Mouse (Mus musculus) forebrain, embryonic 15.5 days (tissue): ENCODE measurements around the gene Apoa2. TPM values are rescaled to one million over a fixed set of nuclear protein-coding genes. Genes with fewer than 3 reads are reported as not detected.

Experiments
- ATAC-seq: fragments of 200-750 bp; cut with Nextera tagmentation; replicated peaks from 2 replicates; pipeline ENCODE4 v1.8.0; 2017; ENCODE audit warnings: mild to moderate bottlenecking, moderate TSS enrichment, moderate library complexity
- H3K27ac ChIP-seq: fragments of 300-500 bp; sonication (generic); replicated peaks from 2 replicates; pipeline ENCODE4 v1.5.1; 2015; ENCODE audit warnings: mild to moderate bottlenecking, inconsistent platforms
- H3K27me3 ChIP-seq: fragments of 300-500 bp; sonication (generic); 2 replicates; pipeline ENCODE4 v1.6.1; 2015; ENCODE audit warnings: inconsistent platforms
- H3K36me3 ChIP-seq: fragments of 300-500 bp; sonication (generic); 2 replicates; pipeline ENCODE4 v1.6.1; 2015; ENCODE audit warnings: mild to moderate bottlenecking, inconsistent platforms
- H3K4me1 ChIP-seq: fragments of 300-500 bp; sonication (generic); 2 replicates; pipeline ENCODE4 v1.6.1; 2015; ENCODE audit warnings: inconsistent platforms
- H3K4me2 ChIP-seq: fragments of 300-500 bp; sonication (generic); replicated peaks from 2 replicates; pipeline ENCODE4 v1.6.1; 2015; ENCODE audit warnings: mild to moderate bottlenecking, inconsistent platforms
- H3K4me3 ChIP-seq: fragments of 300-500 bp; sonication (generic); 2 replicates; pipeline ENCODE4 v1.5.1; 2015; ENCODE audit warnings: mild to moderate bottlenecking, inconsistent platforms
- H3K9ac ChIP-seq: fragments of 300-500 bp; sonication (generic); replicated peaks from 2 replicates; pipeline ENCODE4 v1.6.1; 2015; ENCODE audit warnings: mild to moderate bottlenecking, inconsistent platforms
- H3K9me3 ChIP-seq: fragments of 300-500 bp; sonication (generic); 2 replicates; pipeline ENCODE4 v1.6.1; 2016; ENCODE audit warnings: inconsistent platforms
- WGBS: fragments of 180-500 bp; shearing (Covaris S2); methylation state at CpG from one replicate; pipeline ENCODE4 v1.1.7; 2015; ENCODE audit warnings: mixed read lengths; 5-methylcytosine and 5-hydroxymethylcytosine counted together
- polyA plus RNA-seq: library from polyadenylated mRNA; unstranded; fragments of >200 nt; fragmentation: Nextera tagmentation; extraction: Ambion mirVana; gene quantifications from 2 replicates; pipeline ENCODE4 v1.2.1, GENCODE M21; 2015

The Apoa2 gene
- polyA plus RNA-seq, 1 experiment from 2014 or later = 1.8 TPM

DNA sequence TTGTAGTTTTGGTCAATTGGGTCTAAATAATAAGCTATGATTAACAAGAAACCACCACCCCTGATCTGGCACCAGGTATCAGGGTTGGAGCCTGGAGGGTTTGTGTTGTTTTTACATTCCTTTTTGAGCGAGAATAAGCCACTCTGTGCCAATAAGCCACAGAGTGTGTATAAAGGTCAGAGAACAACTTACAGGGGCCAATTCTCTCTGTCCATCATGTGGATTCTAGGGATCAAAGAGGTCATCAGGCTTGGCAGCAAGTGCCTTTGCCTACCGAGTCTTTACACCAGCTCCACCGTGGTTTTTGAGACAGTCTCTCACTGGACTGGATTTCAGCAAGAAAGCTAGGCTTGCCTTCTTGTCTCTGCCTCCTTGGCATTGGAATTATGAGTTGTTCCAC is 12.0 kb upstream of the Apoa2 start:
- Histone ChIP-seq H3K4me3 (no peak overlapping the region), H3K36me3 (0 out of 2 replicates have a peak, but pooled peaks cover 2% of the 10 kb centered on the region), H3K4me2 (no peak overlapping the region), H3K4me1 (no peaks in the 10 kb centered on the region), H3K27me3 (no peaks in the 10 kb centered on the region), H3K27ac (no peak overlapping the region), H3K9me3 (no peaks in the 10 kb centered on the region), H3K9ac (no peak overlapping the region)
- WGBS = 39% methylated on average over 3 of the region's 3 CpGs
- ATAC-seq = no peak

DNA sequence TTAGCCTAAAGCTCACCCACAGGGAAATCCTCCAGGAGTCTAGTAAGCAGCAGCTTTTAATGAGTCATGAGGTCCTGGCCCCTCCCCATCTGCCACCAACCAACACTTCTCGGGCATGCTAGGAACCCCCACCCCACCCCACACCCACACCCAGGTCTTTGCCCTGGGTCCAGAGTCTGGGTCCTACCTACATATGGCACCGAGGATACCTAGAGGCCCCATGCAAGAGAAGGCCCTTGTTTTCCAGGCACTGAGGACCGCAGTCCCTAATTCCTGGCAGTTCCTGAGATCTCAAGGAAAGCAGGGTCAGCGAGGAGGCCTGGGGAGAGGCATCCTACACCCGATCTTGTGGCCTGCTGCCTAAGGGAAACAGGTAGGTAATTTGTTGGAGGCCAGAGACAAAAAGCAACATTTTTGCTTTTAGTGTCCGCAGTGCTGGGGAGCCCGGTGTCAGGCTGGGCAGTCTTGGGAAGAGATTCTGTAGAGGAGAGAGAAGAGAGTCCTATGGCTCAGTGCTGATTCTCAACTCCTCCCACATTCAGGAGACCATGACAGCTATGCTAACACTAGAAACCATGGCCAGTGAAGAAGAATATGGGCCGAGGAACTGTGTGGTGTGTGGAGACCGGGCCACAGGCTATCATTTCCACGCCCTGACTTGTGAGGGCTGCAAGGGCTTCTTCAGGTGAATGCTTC is 10.9 kb upstream of the Apoa2 start, which contains the start of gene Nr1i3:
Gene Nr1i3 (plus strand): TSS at position 170 of the 696 bp plus-strand sequence.
- no peaks in the 10 kb centered on the region for H3K9me3 ChIP-seq
- H3K4me1 ChIP-seq = no peaks in the 10 kb centered on the region
- H3K9ac ChIP-seq = no peak within 1 kb of the TSS
- no peak within 1 kb of the TSS for H3K4me2 ChIP-seq
- no peaks in the 10 kb centered on the region for H3K27me3 ChIP-seq
- no peak for ATAC-seq
- no peak within 1 kb of the TSS for H3K4me3 ChIP-seq
- peaks cover 6% of the 10 kb centered on the region; the same call in 1 of the 2 replicates for H3K36me3 ChIP-seq
- 67% methylated on average over 10 of the region's 10 CpGs for WGBS
- no peak within 1 kb of the TSS for H3K27ac ChIP-seq

DNA sequence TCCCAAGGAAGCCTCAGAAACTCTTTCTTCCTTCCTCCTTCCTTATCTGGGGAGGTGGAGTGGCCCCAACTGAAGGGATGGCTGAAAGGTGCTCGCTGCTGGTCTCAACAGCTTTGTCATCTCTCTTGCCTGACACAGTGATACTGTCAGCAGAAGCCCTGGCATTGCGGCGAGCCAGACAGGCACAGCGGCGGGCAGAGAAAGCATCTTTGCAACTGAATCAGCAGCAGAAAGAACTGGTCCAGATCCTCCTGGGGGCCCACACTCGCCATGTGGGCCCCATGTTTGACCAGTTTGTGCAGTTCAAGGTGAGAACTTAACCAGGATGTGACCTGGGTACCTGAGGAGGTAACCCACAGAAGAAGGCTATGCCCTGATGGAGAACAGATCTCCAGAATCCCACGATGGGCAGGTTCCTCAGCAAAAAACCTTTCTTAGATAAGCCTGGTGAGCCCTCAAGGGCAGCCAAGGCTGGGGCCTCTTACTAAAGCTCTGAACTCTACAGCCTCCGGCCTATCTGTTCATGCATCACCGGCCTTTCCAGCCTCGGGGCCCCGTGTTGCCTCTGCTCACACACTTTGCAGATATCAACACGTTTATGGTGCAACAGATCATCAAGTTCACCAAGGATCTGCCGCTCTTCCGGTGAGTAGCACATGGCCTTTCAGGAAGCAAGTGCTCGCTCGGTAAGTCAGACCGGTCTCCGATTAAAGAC is 8.5 kb upstream of the Apoa2 start:
- no peak overlapping the region for H3K4me2 ChIP-seq
- peaks cover 19% of the 10 kb centered on the region; the same call in 1 of the 2 replicates for H3K36me3 ChIP-seq
- no peaks in the 10 kb centered on the region for H3K27me3 ChIP-seq
- H3K9ac ChIP-seq = no peak overlapping the region
- H3K9me3 ChIP-seq = no peaks in the 10 kb centered on the region
- no peak for ATAC-seq
- H3K4me1 ChIP-seq = peaks cover 6% of the 10 kb centered on the region
- WGBS = 90% methylated on average over 18 of the region's 18 CpGs
- no peak overlapping the region for H3K4me3 ChIP-seq
- no peak overlapping the region for H3K27ac ChIP-seq

DNA sequence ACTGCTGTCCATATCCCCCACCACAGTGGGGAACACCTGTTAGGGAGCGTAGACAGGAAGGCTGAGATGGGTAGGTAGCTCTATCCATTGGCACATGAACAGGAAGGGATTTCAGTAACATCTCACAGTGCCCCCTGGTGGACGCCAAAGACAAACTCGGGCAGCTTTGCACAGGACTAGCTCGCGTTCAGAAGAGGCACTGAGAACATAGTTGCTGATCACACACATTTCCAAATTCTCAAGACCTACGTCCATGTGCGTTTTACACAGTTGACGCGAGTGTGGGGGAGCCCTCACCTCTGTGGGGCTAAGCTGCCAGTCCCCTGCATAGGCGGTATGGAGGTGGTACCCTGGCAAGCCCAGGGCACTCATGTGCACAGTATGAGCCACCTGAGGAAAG is 4.0 kb upstream of the Apoa2 start:
- WGBS = 7% methylated on average over 10 of the region's 10 CpGs

DNA sequence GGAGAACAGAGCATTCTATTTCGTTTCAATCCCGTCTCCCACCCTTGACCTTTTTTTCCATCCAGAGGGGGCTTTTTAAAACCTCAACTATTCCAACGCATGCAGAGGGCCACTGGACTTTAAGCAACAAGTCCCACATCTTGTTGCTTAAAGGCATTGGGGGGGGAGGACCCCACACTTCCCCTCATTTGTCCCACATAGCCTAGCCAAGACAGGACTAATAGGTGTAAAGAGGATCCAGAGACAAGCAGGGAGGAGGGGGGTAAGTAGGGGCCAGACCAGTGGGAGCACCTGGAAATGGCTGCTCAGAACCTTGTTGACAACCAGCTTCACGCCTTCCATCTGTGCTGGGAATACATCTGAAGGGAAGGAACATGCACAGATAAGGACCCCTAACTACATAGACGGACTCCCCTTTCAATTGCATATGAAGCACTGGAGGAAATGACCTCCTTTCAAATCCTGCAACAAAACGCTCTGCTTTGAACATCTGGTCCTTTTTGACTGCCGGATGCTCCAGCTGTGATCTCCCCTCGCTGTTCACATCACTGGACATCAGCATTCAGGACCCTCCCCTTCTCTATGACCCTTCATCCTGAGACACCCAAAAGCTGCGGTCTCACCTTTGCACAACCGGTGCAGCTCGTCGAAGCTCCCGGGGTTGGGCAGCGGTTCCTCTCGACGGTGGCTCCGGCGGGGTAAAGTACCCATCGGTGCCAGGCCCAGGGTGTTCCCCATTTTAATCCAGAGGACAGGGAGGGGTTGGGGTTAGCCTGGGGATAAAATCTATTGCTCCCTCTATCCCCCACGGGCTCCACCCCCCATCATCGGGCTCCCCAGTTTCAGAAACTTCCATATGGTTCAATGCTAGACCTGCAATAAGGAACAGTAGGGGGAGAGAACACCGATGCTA is 3.3 kb upstream of the Apoa2 start:
- no peak for ATAC-seq
- H3K36me3 ChIP-seq = peaks cover 19% of the 10 kb centered on the region; the same call in 1 of the 2 replicates
- peak overlapping the region; percentile 79 for H3K4me2 ChIP-seq
- H3K4me3 ChIP-seq = peak overlapping the region; percentile 66
- H3K9ac ChIP-seq = peak overlapping the region; percentile 58
- 6% methylated on average over 22 of the region's 22 CpGs for WGBS
- H3K4me1 ChIP-seq = peaks cover 18% of the 10 kb centered on the region
- peak overlapping the region; percentile 47; the same call in 1 of the 2 replicates for H3K27ac ChIP-seq
- no peaks in the 10 kb centered on the region for H3K27me3 ChIP-seq
- no peaks in the 10 kb centered on the region for H3K9me3 ChIP-seq

More for the DNA sequence above, 4.0 kb upstream of the Apoa2 start:
- Histone ChIP-seq H3K27me3 (no peaks in the 10 kb centered on the region), H3K9ac (no peak overlapping the region), H3K4me2 (peak overlapping the region; percentile 79), H3K27ac (no peak overlapping the region), H3K36me3 (peaks cover 19% of the 10 kb centered on the region; the same call in 1 of the 2 replicates), H3K4me3 (peak overlapping the region; percentile 66), H3K9me3 (no peaks in the 10 kb centered on the region), H3K4me1 (peaks cover 18% of the 10 kb centered on the region)
- peak; percentile 12 for ATAC-seq

DNA sequence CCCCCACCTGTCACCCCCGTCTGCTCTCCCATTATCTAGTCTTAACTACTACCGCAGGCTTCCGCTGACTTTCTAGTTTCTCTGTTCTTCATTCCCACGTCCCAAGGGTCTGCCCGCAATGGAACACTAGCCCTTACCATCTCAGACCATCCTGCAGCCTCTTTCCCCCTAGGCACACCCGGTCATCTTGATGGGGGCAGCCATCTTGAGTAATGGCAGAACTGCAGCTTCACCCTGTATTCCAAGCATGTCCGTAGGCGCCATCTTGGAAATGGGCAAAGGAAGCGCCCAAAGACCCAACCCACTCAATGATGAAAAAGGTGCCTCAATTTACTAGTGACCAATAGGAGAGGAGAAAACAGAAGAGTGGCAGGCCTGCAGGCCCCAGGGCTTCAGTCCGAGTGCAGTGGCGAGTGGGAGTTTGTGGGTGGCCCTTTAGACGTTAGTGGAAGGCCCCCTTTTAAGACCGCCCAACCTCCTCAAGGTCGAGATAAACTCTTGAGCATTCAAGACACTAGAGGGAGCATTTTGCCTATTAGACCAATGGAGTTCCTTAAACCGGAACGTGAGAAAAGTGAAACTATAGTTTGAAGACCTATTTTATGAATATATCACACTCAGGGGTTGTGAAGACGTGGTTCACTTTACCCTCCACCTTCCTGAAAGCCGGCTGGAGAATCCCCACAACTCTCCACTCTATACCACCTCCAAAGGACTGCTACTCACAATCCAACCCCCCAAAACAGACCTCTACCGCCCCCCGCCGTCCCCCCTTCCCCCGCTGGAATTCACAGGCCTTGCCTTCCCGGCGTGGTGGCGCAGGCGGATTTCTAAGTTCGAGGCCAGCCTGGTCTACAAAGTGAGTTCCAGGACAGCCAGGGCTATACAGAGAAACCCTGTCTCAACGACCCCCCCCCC is 2.4 kb upstream of the Apoa2 start, which contains the start of gene Tomm40l:
Gene Tomm40l (minus strand): TSS at position 277 of the 918 bp plus-strand sequence.
- peak within 1 kb of the TSS; percentile 79 for H3K4me2 ChIP-seq
- H3K27ac ChIP-seq = peak within 1 kb of the TSS; percentile 75
- peak; percentile 97 for ATAC-seq
- 2% methylated on average over 28 of the region's 28 CpGs for WGBS
- peak within 1 kb of the TSS; percentile 66 for H3K4me3 ChIP-seq
- no peaks in the 10 kb centered on the region for H3K27me3 ChIP-seq
- no peaks in the 10 kb centered on the region for H3K9me3 ChIP-seq
- peaks cover 18% of the 10 kb centered on the region; the same call in 1 of the 2 replicates for H3K36me3 ChIP-seq
- peaks cover 18% of the 10 kb centered on the region for H3K4me1 ChIP-seq
- peak within 1 kb of the TSS; percentile 58 for H3K9ac ChIP-seq

DNA sequence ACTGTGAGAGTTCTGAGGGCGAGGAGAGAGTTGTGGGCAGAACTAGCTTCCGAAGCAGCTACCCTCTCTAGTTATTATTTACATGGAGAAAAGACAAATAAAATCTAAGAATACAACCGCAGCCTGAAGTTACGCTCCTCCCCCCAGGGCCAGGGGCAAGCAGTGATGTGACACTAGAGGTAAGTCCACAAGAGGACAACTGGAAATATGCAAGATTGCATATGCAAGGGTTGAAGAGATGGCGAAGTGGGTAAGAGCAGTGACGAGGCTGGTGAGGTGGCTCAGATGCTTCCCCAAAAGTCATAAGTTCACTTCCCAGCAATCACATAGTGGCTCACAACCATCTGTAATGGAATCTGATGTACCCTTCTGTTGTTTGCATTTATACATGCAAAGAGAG is 1.7 kb upstream of the Apoa2 start:
- H3K27me3 ChIP-seq = no peaks in the 10 kb centered on the region
- no peak for ATAC-seq
- peaks cover 16% of the 10 kb centered on the region; the same call in 1 of the 2 replicates for H3K36me3 ChIP-seq
- H3K27ac ChIP-seq = peak overlapping the region; percentile 75
- H3K4me3 ChIP-seq = peak overlapping the region; percentile 66; the same call in 1 of the 2 replicates
- H3K4me2 ChIP-seq = peak overlapping the region; percentile 79
- no peaks in the 10 kb centered on the region for H3K9me3 ChIP-seq
- H3K4me1 ChIP-seq = peaks cover 18% of the 10 kb centered on the region
- H3K9ac ChIP-seq = no peak overlapping the region
- WGBS = 85% methylated on average over 6 of the region's 6 CpGs

DNA sequence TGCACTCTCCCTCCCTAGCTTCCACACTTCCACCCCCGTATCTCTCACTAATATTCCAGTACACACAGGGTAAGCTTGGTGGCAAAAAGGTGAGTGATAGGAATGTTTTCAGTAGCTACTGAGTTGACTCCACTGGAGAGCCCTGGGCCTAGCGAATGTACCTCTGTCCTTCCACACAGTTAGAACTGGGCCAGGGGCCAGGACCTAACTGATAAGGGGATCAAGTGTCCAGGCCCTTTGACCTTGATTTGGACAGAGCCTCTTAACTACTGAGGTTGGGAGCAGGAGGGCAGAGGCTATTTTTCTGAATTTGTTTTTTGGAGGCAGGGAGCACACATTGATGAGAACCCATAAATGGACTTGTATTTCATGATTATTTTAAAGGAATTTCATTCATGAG is 1.1 kb upstream of the Apoa2 start:
- Histone ChIP-seq H3K4me1 (peaks cover 18% of the 10 kb centered on the region), H3K9me3 (no peaks in the 10 kb centered on the region), H3K4me2 (no peak overlapping the region), H3K27ac (no peak overlapping the region), H3K4me3 (no peak overlapping the region), H3K27me3 (no peaks in the 10 kb centered on the region), H3K36me3 (peaks cover 13% of the 10 kb centered on the region; the same call in 1 of the 2 replicates), H3K9ac (no peak overlapping the region)
- 95% methylated on average over 2 of the region's 2 CpGs for WGBS
- ATAC-seq = no peak

DNA sequence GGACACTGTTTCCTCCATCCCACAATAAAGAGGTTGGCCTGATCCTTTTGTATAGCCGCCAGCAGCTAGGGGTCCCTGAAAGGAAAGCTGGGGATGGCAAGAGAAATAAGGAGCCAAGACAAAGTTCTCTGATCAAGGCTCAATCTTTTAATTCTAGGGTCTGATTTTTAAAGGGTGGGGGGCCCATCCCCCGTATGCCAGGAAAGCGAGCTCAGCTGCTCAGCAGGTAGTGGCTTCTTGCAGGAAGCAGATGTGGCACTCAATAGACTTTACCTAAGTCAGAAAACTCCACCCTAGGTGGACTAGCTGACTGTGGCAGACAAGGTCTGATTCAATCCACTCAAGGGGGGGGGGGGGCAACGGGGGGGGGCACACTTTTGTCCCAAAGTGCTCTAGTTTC is 1.9 kb downstream of the Apoa2 start:
- no peak overlapping the region for H3K9ac ChIP-seq
- H3K27me3 ChIP-seq = no peaks in the 10 kb centered on the region
- no peak overlapping the region for H3K4me3 ChIP-seq
- no peak for ATAC-seq
- no peak overlapping the region for H3K4me2 ChIP-seq
- peaks cover 8% of the 10 kb centered on the region for H3K4me1 ChIP-seq
- H3K27ac ChIP-seq = no peak overlapping the region
- H3K36me3 ChIP-seq = no peaks in the 10 kb centered on the region
- H3K9me3 ChIP-seq = no peaks in the 10 kb centered on the region
- WGBS = 33% methylated on average over 4 of the region's 4 CpGs

DNA sequence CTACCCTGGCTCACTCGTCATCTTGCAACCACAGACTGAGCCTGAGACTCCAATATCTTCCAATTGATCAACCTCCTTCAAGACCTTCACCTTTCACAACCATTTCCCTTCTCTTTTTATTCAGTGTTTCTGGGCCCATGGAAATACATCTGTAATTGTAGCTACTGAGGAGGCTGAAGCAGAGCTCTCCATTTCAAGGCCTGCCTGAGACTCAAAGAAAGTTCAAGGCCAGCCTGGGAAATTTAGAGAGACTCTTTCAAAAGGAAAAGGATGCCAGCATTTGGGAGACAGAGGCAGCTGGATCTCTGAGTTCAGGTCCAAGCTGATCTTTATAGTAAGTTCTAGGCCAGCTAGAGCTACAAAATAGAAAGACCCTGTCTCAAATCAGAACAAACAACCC is 3.0 kb downstream of the Apoa2 start:
- Histone ChIP-seq H3K4me1 (peaks cover 4% of the 10 kb centered on the region; the same call in 1 of the 2 replicates), H3K4me3 (no peak overlapping the region), H3K36me3 (no peaks in the 10 kb centered on the region), H3K27ac (no peak overlapping the region), H3K9ac (no peak overlapping the region), H3K4me2 (no peak overlapping the region), H3K9me3 (no peaks in the 10 kb centered on the region), H3K27me3 (no peaks in the 10 kb centered on the region)
- 77% methylated on average over 1 of the region's 1 CpGs for WGBS
- ATAC-seq = no peak

DNA sequence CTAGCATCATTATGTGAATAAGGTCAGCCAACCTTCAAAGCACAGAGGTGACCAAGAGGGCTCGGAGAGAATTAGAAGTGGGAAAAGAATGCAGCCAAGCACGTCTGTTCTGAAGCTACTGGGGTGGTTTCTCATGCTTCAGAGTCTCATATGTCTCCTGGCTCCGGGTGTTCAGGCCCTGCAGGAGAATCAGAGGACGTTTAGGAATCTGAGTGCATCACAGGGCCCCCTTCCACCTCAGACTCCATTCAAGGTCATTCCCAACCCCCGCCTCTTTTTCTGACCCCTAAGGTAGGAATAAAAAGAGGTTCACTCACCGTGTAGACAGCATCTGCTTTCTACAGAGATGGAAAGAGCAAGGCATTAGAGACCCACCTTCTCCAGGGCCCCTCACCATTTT is 4.9 kb downstream of the Apoa2 start:
- Histone ChIP-seq H3K9ac (no peak overlapping the region), H3K36me3 (peaks cover 10% of the 10 kb centered on the region), H3K27me3 (no peaks in the 10 kb centered on the region), H3K4me2 (no peak overlapping the region), H3K4me3 (no peak overlapping the region), H3K27ac (no peak overlapping the region), H3K9me3 (no peaks in the 10 kb centered on the region), H3K4me1 (no peaks in the 10 kb centered on the region)
- no peak for ATAC-seq
- WGBS = 40% methylated on average over 6 of the region's 6 CpGs
